Mouse (Mus musculus) cerebellum, adult 9-10 months (tissue): ENCODE measurements around the gene Cd63.

Experiments used
- DNase-seq: peaks from one replicate; pipeline ENCODE4 v3.0.0; 2022

Gene Cd63

GRCm38 (mm10) chr10:128900698-128901097, at the start of gene Cd63:
TSS of gene Cd63 (plus strand) at chr10:128900989.
- no peak for DNase-seq

- no peak for DNase-seq
Measured at GRCm38 (mm10) chr10:128861176-128861575, 39.6 kb upstream of the Cd63 start.

DNA sequence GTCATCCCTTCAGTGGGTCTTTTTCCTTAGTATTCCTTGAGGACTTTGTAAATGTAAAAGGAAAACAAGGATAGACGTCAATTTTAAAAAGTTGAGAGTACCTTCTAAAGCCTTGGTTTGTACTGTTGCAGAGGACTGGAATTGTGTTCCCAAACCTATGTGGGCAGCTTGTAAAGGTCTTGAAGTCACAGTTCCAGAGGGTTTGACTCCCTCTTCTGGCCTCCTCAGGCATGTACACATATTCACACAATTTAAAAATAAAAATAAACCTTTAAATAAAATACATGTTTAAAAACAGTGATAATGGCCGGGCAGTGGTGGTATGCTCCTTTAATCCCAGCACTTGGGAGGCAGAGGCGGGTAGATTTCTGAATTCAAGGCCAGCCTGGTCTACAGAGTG, 34.7 kb upstream of the Cd63 start:
- no peak for DNase-seq

- no peak for DNase-seq
Measured at GRCm38 (mm10) chr10:128866518-128866917, 34.3 kb upstream of the Cd63 start.

GRCm38 (mm10) chr10:128870341-128870740, 30.4 kb upstream of the Cd63 start:
- DNase-seq: no peak

GRCm38 (mm10) chr10:128878291-128878690, 22.5 kb upstream of the Cd63 start:
- no peak for DNase-seq

DNA sequence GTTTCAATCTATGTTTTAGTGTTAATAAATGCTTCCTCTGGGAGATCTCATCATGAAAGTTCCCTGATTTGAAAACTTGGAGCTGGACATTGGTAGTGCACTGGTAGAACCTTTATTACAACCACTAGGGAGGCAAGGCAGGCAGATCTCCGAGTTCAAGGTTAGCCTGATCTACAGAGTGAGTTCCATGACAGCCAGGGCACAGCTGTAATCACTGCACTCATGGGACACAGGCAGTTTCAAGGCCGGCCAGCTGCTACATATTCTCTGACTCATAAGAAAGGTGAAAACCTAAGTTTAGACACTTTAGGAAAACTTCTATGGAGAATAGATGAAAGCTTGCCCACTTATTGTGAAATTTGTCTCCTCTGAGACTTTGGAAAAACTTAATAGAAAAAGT, 22.0 kb upstream of the Cd63 start:
- no peak for DNase-seq

- DNase-seq: no peak
Measured at GRCm38 (mm10) chr10:128882067-128882466, 18.7 kb upstream of the Cd63 start.

DNA sequence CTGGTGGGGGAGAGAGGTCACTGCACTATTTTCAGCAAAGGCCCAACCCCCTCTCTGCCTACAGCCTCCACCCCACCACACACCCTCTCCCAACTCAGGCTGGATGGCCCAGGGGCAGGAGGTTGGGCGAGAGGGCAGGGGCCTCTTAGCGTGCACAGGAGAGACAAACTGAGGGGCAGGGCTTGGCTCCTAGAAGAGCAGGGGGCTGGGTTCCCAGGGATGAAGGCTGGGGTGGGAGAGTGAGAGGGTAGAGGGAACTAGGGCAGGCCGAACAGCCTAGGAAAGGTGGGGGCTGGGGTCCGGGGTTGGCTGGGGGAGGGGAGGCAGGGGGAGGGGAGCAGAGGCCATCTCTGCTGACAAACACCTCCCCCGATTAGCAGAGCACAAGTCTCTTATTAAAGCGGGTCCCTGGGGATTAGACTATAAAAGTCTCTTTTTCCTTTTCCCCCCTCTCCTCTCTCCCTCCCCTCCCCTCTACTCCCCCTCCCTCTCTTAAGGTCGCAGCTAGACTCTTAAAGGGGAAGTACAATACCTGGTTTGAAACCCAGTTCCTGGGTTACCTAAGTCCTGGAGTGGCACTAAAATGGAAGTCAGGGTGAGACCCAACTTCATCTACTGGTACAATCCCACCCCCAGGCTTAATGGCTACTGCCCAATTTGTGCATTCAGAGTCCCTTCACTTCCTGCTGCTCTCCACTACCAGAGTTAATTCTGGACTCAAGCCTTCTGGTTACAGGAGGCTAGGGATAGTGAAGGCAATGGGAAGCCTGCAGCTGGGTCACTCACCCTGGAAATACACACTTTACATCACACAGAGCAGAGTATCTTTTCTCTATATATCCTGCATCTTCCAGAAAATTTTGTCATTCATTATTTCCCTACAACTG, 11.6 kb upstream of the Cd63 start:
- DNase-seq: no peak

GRCm38 (mm10) chr10:128889846-128890245, 10.9 kb upstream of the Cd63 start:
- DNase-seq: no peak

DNA sequence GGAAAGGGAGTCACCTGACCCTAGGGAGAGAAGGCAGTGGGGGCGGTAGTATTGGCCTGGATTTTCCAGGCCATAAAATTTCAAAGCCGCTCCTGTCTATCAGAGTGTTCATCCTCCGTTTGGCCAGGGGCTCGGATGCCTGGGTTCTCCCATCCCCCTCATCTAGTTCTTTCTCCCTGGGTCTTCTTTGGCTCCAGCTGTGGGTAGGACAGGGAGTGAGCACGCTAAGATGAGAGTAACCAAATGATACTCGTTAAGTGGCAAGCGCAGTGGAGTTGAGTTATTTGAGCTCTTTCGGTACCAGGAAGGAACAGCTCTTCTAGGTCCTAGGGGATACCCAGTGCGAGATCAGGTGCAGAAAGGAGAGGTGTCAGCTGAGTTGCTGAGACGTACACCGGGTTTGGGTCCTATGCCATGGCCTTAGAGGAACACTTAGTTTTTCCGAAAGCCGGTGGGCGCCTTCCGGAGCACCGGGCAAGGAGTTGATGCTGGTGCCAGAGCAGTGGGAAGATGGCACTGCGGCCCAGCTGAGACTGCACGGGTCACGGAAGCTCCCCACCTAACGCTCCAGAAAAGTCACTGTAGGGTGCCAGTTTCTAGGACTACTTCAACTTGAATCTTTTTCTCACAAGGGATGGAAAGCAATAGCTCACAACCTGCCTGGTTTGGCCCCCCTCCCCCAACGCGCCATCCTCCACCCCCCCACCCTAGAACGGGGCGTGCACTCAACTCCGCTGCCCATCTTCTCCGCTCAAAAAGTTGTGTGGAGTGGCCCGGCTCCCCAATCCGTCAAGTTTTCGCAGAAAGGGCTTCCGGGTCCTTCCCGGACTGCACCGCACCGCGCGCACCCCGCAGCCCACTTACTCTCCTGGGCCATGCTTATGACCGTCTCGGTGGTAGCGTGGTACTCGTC, 10.2 kb upstream of the Cd63 start:
- no peak for DNase-seq

DNA sequence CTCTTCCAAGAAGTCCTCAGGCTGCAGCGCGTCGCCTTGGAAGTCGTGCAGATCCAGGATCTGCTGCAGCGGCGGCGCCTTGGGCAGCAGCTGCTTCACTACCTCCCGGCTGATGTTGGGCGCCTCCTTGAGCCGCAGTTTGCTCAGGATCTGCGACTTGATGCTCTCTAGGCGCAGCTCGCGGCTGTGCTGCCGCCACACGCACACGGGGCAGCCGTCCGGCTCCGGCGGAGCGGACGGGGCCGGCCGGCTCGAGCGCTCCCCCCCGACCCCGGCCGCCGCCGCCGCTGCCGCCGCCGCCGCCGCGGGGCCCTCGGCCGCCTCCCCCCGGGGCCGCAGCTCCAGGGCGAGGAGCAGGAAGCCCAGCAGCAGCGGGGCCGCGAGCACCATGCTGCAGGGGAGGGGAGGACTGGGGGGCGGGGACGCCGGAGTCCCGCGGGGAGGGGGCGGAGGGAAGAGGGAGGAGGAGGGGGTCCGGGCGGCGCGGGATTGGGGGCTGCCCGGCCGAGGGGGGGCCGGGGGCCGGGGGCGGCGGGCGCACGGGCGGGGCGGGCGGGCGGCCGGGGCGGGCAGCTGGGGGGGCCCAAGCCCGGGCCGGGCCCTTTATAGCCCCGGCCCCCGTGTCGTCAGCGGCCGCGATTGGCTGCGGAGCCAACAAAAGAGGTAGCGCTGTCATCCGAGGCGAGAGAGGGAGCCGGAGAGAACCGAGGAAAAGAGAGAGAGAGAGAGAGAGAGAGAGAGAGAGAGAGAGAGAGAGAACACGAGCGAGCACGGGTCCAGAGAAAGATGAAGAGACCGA, 9.3 kb upstream of the Cd63 start, which contains the start of gene Gdf11:
Gdf11 (minus strand) TSS at position 423 of the 799 bp plus-strand sequence.
- DNase-seq: no peak

DNA sequence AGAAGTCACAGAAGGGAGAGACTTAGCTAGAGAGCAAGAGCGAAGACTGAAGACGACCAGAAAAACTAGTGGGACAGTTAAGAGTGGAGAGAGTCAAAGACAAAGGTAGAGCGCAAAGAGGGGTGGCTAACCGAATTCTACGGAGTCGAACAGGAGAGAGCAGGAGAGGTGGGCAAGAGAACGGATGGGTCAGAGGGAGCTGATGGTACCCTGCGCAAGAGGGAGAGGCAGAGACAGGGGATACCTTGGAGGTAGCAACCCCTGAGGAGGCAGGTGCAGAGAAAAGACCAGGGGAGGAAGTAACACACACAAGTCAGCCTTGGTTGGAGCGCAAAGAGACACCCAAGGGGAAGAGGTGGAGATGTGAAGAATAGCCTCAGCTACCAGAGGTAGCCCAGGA, 8.5 kb upstream of the Cd63 start:
- no peak for DNase-seq

- peak; percentile 88 for DNase-seq
Measured at GRCm38 (mm10) chr10:128895437-128895836, 5.4 kb upstream of the Cd63 start.

- DNase-seq: no peak
Measured at GRCm38 (mm10) chr10:128895952-128896693, 4.7 kb upstream of the Cd63 start.

GRCm38 (mm10) chr10:128896807-128897206, 4.0 kb upstream of the Cd63 start:
- no peak for DNase-seq

- no peak for DNase-seq
Measured at GRCm38 (mm10) chr10:128897501-128897900, 3.3 kb upstream of the Cd63 start.

DNA sequence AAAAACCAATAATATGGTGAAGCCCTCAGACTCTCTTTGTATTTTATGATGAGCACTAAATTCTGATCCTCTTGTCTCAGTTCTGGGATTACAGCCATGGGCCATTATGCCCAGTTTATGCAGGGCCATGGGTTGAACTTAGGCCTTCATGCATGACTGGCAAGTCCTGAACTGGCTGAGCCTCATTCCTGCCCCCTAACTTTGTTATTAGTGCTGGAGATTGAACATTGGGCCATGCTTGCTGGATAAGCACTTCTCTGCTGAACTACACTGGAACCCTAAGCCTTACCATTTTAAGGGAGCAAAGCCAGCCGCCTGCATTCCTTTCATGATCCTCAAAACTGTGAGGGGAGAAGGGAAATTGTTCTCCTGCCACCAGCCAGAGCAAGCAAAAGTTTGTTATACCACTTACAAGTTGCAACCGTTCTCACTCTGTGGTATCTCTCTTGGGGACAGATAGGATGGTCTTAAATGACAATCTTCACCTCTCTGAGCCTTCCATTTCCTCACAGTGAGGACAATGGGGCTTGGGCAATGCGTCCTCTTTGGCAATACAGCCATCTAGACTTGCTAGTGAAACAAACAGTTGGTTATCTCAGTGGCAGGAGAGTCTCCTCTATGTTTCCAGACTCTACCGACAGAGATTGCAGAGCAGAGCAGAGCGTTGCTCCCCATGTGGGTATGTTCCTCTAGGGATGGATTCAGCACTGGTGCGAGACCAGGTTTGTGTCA, 864 bp upstream of the Cd63 start:
- no peak for DNase-seq

GRCm38 (mm10) chr10:128901409-128901808, 620 bp downstream of the Cd63 start:
- no peak for DNase-seq

DNA sequence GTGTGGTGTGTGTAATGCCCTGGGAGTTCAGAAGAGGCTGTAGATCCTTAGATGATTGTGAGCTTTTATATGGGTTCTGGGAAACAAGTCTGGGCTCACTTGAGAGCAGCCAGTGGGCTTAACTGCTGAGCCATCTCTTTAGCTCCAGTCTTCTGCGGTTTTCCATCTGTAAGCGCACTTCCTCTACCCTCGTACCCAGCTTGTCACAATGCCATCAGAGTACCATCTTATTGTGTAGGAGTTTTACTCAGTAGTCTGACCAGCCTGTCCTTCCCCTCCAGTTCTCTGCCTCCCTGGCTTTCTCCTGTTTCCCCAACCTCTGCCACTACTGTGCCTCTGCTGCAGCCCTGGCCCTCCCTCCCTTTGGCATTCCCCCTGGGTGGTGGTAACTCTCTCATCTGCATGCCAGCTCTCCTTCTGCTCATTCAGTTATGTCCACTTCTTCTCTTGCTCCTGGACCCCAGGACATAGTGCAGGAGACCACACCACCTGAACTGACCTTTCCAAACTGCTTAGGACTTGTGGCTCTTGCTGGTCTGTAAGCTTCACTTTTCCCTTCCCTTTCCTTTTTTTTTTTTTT, 1.7 kb downstream of the Cd63 start:
- DNase-seq: no peak

DNA sequence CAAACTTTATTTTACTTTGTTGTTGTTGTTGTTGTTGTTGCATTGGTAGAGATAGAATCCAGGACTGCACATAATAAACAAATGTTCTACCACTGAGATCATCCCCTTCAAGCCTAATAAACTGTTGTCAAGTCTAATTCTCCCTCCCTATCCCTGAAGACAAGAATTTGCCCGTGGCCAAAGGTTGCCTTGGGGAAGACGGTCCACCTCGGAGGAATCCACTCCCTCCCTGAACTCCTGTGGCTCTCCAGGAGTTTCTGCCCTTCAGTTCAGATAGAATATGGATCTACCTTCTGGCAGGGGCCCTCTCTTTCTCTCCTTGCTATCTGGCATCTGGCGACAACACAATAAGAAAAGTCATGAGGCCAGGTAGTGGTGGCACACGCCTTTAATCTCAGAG, 4.0 kb downstream of the Cd63 start:
- no peak for DNase-seq
